In genomic region chr9:70012408-70012901, GRCm38 (mm10) we compare ENCODE assay signal across 8 mouse cellular contexts. TPM values are rescaled to one million over a fixed set of nuclear protein-coding genes. Genes with fewer than 3 reads are reported as not detected.
A peak's percentile ranks its signal among the peaks of the same experiment; 100 is the strongest.
DNase-seq lines count a peak whose midpoint lies in the region; ATAC-seq and TF ChIP-seq lines count a peak whose summit lies in the region.

Gtf2a2 (plus strand) TSS chr9:70012550.

- no peaks in the 10 kb centered on the region for H3K27me3 ChIP-seq in forebrain, embryonic 12.5 days
- no peaks in the 10 kb centered on the region for H3K27me3 ChIP-seq in heart, postnatal 0 days (ENCODE audit: control insufficient read depth, insufficient read depth, low read length)
- no peaks in the 10 kb centered on the region for H3K27me3 ChIP-seq in liver, embryonic 16.5 days (ENCODE audit: control insufficient read depth, insufficient read depth, low read depth, low read length)
- no peaks in the 10 kb centered on the region for H3K27me3 ChIP-seq in neural tube, embryonic 13.5 days
- H3K27me3 ChIP-seq in testis, adult 2 months (ENCODE audit: control insufficient read depth, insufficient read depth, low read length), result no peaks in the 10 kb centered on the region

- peak within 1 kb of the TSS; percentile 90 for H3K4me3 ChIP-seq in forebrain, embryonic 12.5 days (replicated peaks)
- peak within 1 kb of the TSS; percentile 97 for H3K4me3 ChIP-seq in heart, postnatal 0 days (ENCODE audit: low read depth, low read length)
- H3K4me3 ChIP-seq in liver, embryonic 16.5 days (ENCODE audit: low read depth, low read length), result peak within 1 kb of the TSS; percentile 72
- H3K4me3 ChIP-seq in neural tube, embryonic 13.5 days, result peak within 1 kb of the TSS; percentile 67
- H3K4me3 ChIP-seq in testis, adult 2 months (ENCODE audit: control insufficient read depth, low read depth, low read length), result peak within 1 kb of the TSS; percentile 98

- under 1% methylated on average over 46 of the region's 57 CpGs for WGBS in forebrain, embryonic 12.5 days
- WGBS in heart, postnatal 0 days, result under 1% methylated on average over 44 of the region's 57 CpGs
- under 1% methylated on average over 57 of the region's 57 CpGs for WGBS in liver, embryonic 16.5 days (ENCODE audit: insufficient replicate concordance)
- under 1% methylated on average over 56 of the region's 57 CpGs for WGBS in neural tube, embryonic 13.5 days

- H3K4me1 ChIP-seq in forebrain, embryonic 12.5 days, result peaks cover 16% of the 10 kb centered on the region
- H3K4me1 ChIP-seq in heart, postnatal 0 days (ENCODE audit: control insufficient read depth, insufficient read depth), result peaks cover 11% of the 10 kb centered on the region
- H3K4me1 ChIP-seq in liver, embryonic 16.5 days (ENCODE audit: control insufficient read depth, low read depth, low read length), result peaks cover 26% of the 10 kb centered on the region
- H3K4me1 ChIP-seq in neural tube, embryonic 13.5 days (replicated peaks), result peaks cover 21% of the 10 kb centered on the region
- no peaks in the 10 kb centered on the region for H3K4me1 ChIP-seq in testis, adult 2 months (ENCODE audit: control insufficient read depth, insufficient read depth, low read length)

- TF ChIP-seq CTCF in heart, postnatal 0 days (IDR thresholded peaks at IDR 0.05; ENCODE audit: low read depth), result no peak
- no peak for TF ChIP-seq CTCF in testis, adult 2 months (IDR thresholded peaks at IDR 0.05; ENCODE audit: control insufficient read depth, insufficient read depth, insufficient replicate concordance, low read depth, low read length)

- TF ChIP-seq POLR2A in testis, adult 2 months (IDR thresholded peaks at IDR 0.05; ENCODE audit: control insufficient read depth, low read depth, low read length), result peak; percentile 90

- H3K9ac ChIP-seq in forebrain, embryonic 12.5 days, result peak within 1 kb of the TSS; percentile 89
- H3K9ac ChIP-seq in heart, postnatal 0 days (replicated peaks; ENCODE audit: low read depth, low read length), result peak within 1 kb of the TSS; percentile 92
- peak within 1 kb of the TSS; percentile 87 for H3K9ac ChIP-seq in liver, embryonic 16.5 days (ENCODE audit: low read depth, low read length)
- peak within 1 kb of the TSS; percentile 83 for H3K9ac ChIP-seq in neural tube, embryonic 13.5 days

- H3K4me2 ChIP-seq in forebrain, embryonic 12.5 days, result peak within 1 kb of the TSS; percentile 83
- peak within 1 kb of the TSS; percentile 70 for H3K4me2 ChIP-seq in heart, postnatal 0 days (ENCODE audit: low read depth, low read length)
- peak within 1 kb of the TSS; percentile 74 for H3K4me2 ChIP-seq in liver, embryonic 16.5 days (ENCODE audit: low read depth, low read length)
- H3K4me2 ChIP-seq in neural tube, embryonic 13.5 days, result peak within 1 kb of the TSS; percentile 65

- H3K36me3 ChIP-seq in forebrain, embryonic 12.5 days (replicated peaks), result peaks cover 32% of the 10 kb centered on the region
- peaks cover 37% of the 10 kb centered on the region for H3K36me3 ChIP-seq in heart, postnatal 0 days (replicated peaks; ENCODE audit: control insufficient read depth, insufficient read depth, low read length)
- H3K36me3 ChIP-seq in liver, embryonic 16.5 days (ENCODE audit: control insufficient read depth, insufficient read depth), result peaks cover 5% of the 10 kb centered on the region; the same call in 1 of the 2 replicates
- H3K36me3 ChIP-seq in neural tube, embryonic 13.5 days, result peaks cover 31% of the 10 kb centered on the region
- H3K36me3 ChIP-seq in testis, adult 2 months (ENCODE audit: control insufficient read depth, insufficient read depth, low read length), result no peaks in the 10 kb centered on the region

- peak within 1 kb of the TSS; percentile 93 for H3K27ac ChIP-seq in forebrain, embryonic 12.5 days
- peak within 1 kb of the TSS; percentile 88 for H3K27ac ChIP-seq in heart, postnatal 0 days (ENCODE audit: low read depth)
- H3K27ac ChIP-seq in liver, embryonic 16.5 days (ENCODE audit: low read length), result peak within 1 kb of the TSS; percentile 84
- peak within 1 kb of the TSS; percentile 90 for H3K27ac ChIP-seq in neural tube, embryonic 13.5 days (replicated peaks)
- peak within 1 kb of the TSS; percentile 96 for H3K27ac ChIP-seq in testis, adult 2 months (ENCODE audit: control insufficient read depth, insufficient read depth, low read depth, low read length)

- H3K9me3 ChIP-seq in forebrain, embryonic 12.5 days, result no peaks in the 10 kb centered on the region
- no peaks in the 10 kb centered on the region for H3K9me3 ChIP-seq in heart, postnatal 0 days (replicated peaks; ENCODE audit: control insufficient read depth, low read length)
- no peaks in the 10 kb centered on the region for H3K9me3 ChIP-seq in liver, embryonic 16.5 days (replicated peaks; ENCODE audit: control insufficient read depth, low read length)
- no peaks in the 10 kb centered on the region for H3K9me3 ChIP-seq in neural tube, embryonic 13.5 days

- ATAC-seq in forebrain, embryonic 12.5 days (ENCODE audit: low FRiP score), result peak; percentile 98
- ATAC-seq in heart, postnatal 0 days (ENCODE audit: insufficient read depth, low read depth), result peak; percentile 97
- ATAC-seq in liver, embryonic 16.5 days (ENCODE audit: low read depth), result peak; percentile 93
- peak; percentile 98 for ATAC-seq in neural tube, embryonic 13.5 days (ENCODE audit: low read depth)

- peak; percentile 74; the same call in 1 of the 2 replicates for TF ChIP-seq EP300 in heart, postnatal 0 days (IDR thresholded peaks at IDR 0.05; ENCODE audit: low read depth)

- peak; percentile 85 to 87 for DNase-seq in CD8-positive naive resting alpha-beta T cell, adult 2 months (ENCODE audit: low read depth in 2 of 2, low spot score in 2 of 2)
- DNase-seq in c-Kit-positive CD71-positive TER-119-negative erythroid progenitor cells, embryonic 14.5 days (ENCODE audit: low read depth), result peak; percentile 88
- DNase-seq in heart, postnatal 0 days (ENCODE audit: low spot score), result peak; percentile 87
- peak; percentile 97 to 98 for DNase-seq in kidney, postnatal 4 days

RNA-seq across cellular contexts. Expression of gene Gtf2a2, which starts in this region (rescaled TPM):
- polyA plus RNA-seq in forebrain, embryonic 12.5 days (2016; fragmentation: Nextera tagmentation; extraction: Ambion mirVana), result 203 and 211 TPM in 2 replicates
- total RNA-seq in heart, postnatal 0 days (2014; rRNA removed; ENCODE audit: low replicate concordance), result 103 and 105 TPM in 2 replicates
- 195 and 203 TPM in 2 replicates for polyA plus RNA-seq in heart, postnatal 0 days (2015; fragmentation: Nextera tagmentation; extraction: Ambion mirVana)
- polyA plus RNA-seq in liver, embryonic 16.5 days (2015; fragmentation: Nextera tagmentation; extraction: Ambion mirVana), result 106 and 113 TPM in 2 replicates
- 205 and 221 TPM in 2 replicates for polyA plus RNA-seq in neural tube, embryonic 13.5 days (2015; fragmentation: Nextera tagmentation; extraction: Ambion mirVana)
- polyA plus RNA-seq in testis, adult 2 months (2012; rRNA removed), result 164 and 206 TPM in 2 replicates

Comparison
In these comparisons a context has a peak if more than half of its experiments do, and no peak if none do; other contexts are left out.
1. Peak in every context shown above with its lines: DNase-seq, ATAC-seq, H3K4me3 ChIP-seq and H3K27ac ChIP-seq.